Mouse (Mus musculus) heart, embryonic 12.5 days (tissue): ENCODE data around the gene Plekhf1. TPM values are rescaled to one million over a fixed set of nuclear protein-coding genes. Genes with fewer than 3 reads are reported as not detected.

ENCODE experiments used
- ATAC-seq: fragments of 200-750 bp; cut with Nextera tagmentation; 2 replicates; pipeline ENCODE4 v1.8.0; 2017; ENCODE audit warnings: moderate TSS enrichment, moderate library complexity; ENCODE audit not compliant: insufficient number of reproducible peaks, low FRiP score
- H3K27ac ChIP-seq: fragments of 300-500 bp; sonication (generic); 2 replicates; pipeline ENCODE4 v1.5.1; 2016; ENCODE audit warnings: mild to moderate bottlenecking, moderate library complexity; ENCODE audit not compliant: poor library complexity, severe bottlenecking
- H3K27me3 ChIP-seq: fragments of 300-500 bp; sonication (generic); replicated peaks from 2 replicates; pipeline ENCODE4 v1.6.1; 2016; ENCODE audit warnings: mild to moderate bottlenecking, moderate library complexity
- H3K36me3 ChIP-seq: fragments of 300-500 bp; sonication (generic); 2 replicates; pipeline ENCODE4 v1.6.1; 2016; ENCODE audit warnings: mild to moderate bottlenecking, moderate library complexity
- H3K4me1 ChIP-seq: fragments of 300-500 bp; sonication (generic); replicated peaks from 2 replicates; pipeline ENCODE4 v1.6.1; 2016; ENCODE audit warnings: mild to moderate bottlenecking
- H3K4me2 ChIP-seq: fragments of 300-500 bp; sonication (generic); 2 replicates; pipeline ENCODE4 v1.6.1; 2016; ENCODE audit warnings: mild to moderate bottlenecking, moderate library complexity
- H3K4me3 ChIP-seq: fragments of 300-500 bp; sonication (generic); 2 replicates; pipeline ENCODE4 v1.5.1; 2016; ENCODE audit warnings: mild to moderate bottlenecking
- H3K9ac ChIP-seq: fragments of 300-500 bp; sonication (generic); 2 replicates; pipeline ENCODE4 v1.6.1; 2016; ENCODE audit warnings: mild to moderate bottlenecking, moderate library complexity
- H3K9me3 ChIP-seq: fragments of 300-500 bp; sonication (generic); replicated peaks from 2 replicates; pipeline ENCODE4 v1.6.1; 2016; ENCODE audit warnings: mild to moderate bottlenecking, moderate library complexity
- WGBS: fragments of 180-500 bp; shearing (Covaris S2); methylation state at CpG from one replicate; pipeline ENCODE4 v1.1.7; 2016; 5-methylcytosine and 5-hydroxymethylcytosine counted together
- polyA plus RNA-seq: library from polyadenylated mRNA; unstranded; fragments of >200 nt; fragmentation: Nextera tagmentation; extraction: Ambion mirVana; gene quantifications from 2 replicates; pipeline ENCODE4 v1.2.1, GENCODE M21; 2016

Gene Plekhf1
- 1.7 TPM in 2 replicates for polyA plus RNA-seq

- 0 out of 2 replicates have a peak, but pooled peaks cover 4% of the 10 kb centered on the region for H3K27me3 ChIP-seq
- WGBS: 1% methylated on average over 36 of the region's 36 CpGs
- H3K4me1 ChIP-seq: peaks cover 14% of the 10 kb centered on the region
- ATAC-seq: peak; percentile 94
- H3K4me2 ChIP-seq: peak within 1 kb of the TSS; percentile 85
- H3K4me3 ChIP-seq: peak within 1 kb of the TSS; percentile 71
- no peaks in the 10 kb centered on the region for H3K36me3 ChIP-seq
- peak within 1 kb of the TSS; percentile 63 for H3K27ac ChIP-seq
- no peaks in the 10 kb centered on the region for H3K9me3 ChIP-seq
- peak within 1 kb of the TSS; percentile 75 for H3K9ac ChIP-seq
These were observed at the start of gene Plekhf1 for GRCm38 (mm10) chr7:38227900-38228298. TSS of gene Plekhf1 (minus strand) at chr7:38228016.

GRCm38 (mm10) chr7:38272551-38272950, 44.7 kb upstream of the Plekhf1 start:
- Histone ChIP-seq H3K36me3 (peaks cover 12% of the 10 kb centered on the region), H3K9ac (no peak overlapping the region), H3K27me3 (no peaks in the 10 kb centered on the region), H3K4me3 (no peak overlapping the region), H3K4me2 (no peak overlapping the region), H3K4me1 (peaks cover 12% of the 10 kb centered on the region), H3K27ac (no peak overlapping the region), H3K9me3 (no peaks in the 10 kb centered on the region)
- no peak for ATAC-seq

- no peak overlapping the region for H3K27ac ChIP-seq
- no peaks in the 10 kb centered on the region for H3K9me3 ChIP-seq
- peak overlapping the region; percentile 79 for H3K4me3 ChIP-seq
- H3K36me3 ChIP-seq: peaks cover 19% of the 10 kb centered on the region
- peaks cover 12% of the 10 kb centered on the region for H3K4me1 ChIP-seq
- 11% methylated on average over 4 of the region's 4 CpGs for WGBS
- no peak for ATAC-seq
- H3K4me2 ChIP-seq: peak overlapping the region; percentile 61
- H3K9ac ChIP-seq: no peak overlapping the region
- no peaks in the 10 kb centered on the region for H3K27me3 ChIP-seq
These were observed 44.0 kb upstream of the Plekhf1 start for GRCm38 (mm10) chr7:38271859-38272258.

- peaks cover 12% of the 10 kb centered on the region for H3K4me1 ChIP-seq
- peak; percentile 60; the same call in 1 of the 2 replicates for ATAC-seq
- peak overlapping the region; percentile 87 for H3K9ac ChIP-seq
- H3K9me3 ChIP-seq: no peaks in the 10 kb centered on the region
- peak overlapping the region; percentile 69 for H3K27ac ChIP-seq
- WGBS: under 1% methylated on average over 11 of the region's 11 CpGs
- H3K4me2 ChIP-seq: peak overlapping the region; percentile 61
- H3K36me3 ChIP-seq: peaks cover 23% of the 10 kb centered on the region
- H3K27me3 ChIP-seq: no peaks in the 10 kb centered on the region
- H3K4me3 ChIP-seq: peak overlapping the region; percentile 79
These were observed 43.6 kb upstream of the Plekhf1 start for GRCm38 (mm10) chr7:38271511-38271811.

GRCm38 (mm10) chr7:38270703-38271510, 43.1 kb upstream of the Plekhf1 start, which contains the start of gene Pop4:
TSS of gene Pop4 (minus strand) at chr7:38271423.
- 1% methylated on average over 38 of the region's 38 CpGs for WGBS
- Histone ChIP-seq H3K4me2 (peak within 1 kb of the TSS; percentile 96), H3K4me3 (peak within 1 kb of the TSS; percentile 79), H3K36me3 (peaks cover 29% of the 10 kb centered on the region), H3K27me3 (no peaks in the 10 kb centered on the region), H3K9me3 (no peaks in the 10 kb centered on the region), H3K9ac (peak within 1 kb of the TSS; percentile 87), H3K27ac (peak within 1 kb of the TSS; percentile 69), H3K4me1 (peaks cover 12% of the 10 kb centered on the region)
- peak; percentile 92 for ATAC-seq

GRCm38 (mm10) chr7:38267006-38267680, 39.3 kb upstream of the Plekhf1 start:
- 0 out of 2 replicates have a peak, but pooled peaks have one; percentile 43 for ATAC-seq

GRCm38 (mm10) chr7:38262406-38262805, 34.6 kb upstream of the Plekhf1 start:
- no peaks in the 10 kb centered on the region for H3K9me3 ChIP-seq
- no peak overlapping the region for H3K9ac ChIP-seq
- ATAC-seq: no peak
- no peaks in the 10 kb centered on the region for H3K27me3 ChIP-seq
- no peak overlapping the region for H3K4me2 ChIP-seq
- H3K36me3 ChIP-seq: peaks cover 64% of the 10 kb centered on the region
- H3K27ac ChIP-seq: no peak overlapping the region
- no peaks in the 10 kb centered on the region for H3K4me1 ChIP-seq
- H3K4me3 ChIP-seq: no peak overlapping the region
- WGBS: 75% methylated on average over 5 of the region's 5 CpGs

More at GRCm38 (mm10) chr7:38267006-38267680, 39.3 kb upstream of the Plekhf1 start:
- no peaks in the 10 kb centered on the region for H3K27me3 ChIP-seq
- WGBS: 83% methylated on average over 8 of the region's 8 CpGs
- H3K36me3 ChIP-seq: peaks cover 66% of the 10 kb centered on the region
- no peak overlapping the region for H3K4me3 ChIP-seq
- no peak overlapping the region for H3K27ac ChIP-seq
- H3K4me2 ChIP-seq: no peak overlapping the region
- no peak overlapping the region for H3K9ac ChIP-seq
- H3K4me1 ChIP-seq: peaks cover 12% of the 10 kb centered on the region
- H3K9me3 ChIP-seq: no peaks in the 10 kb centered on the region

GRCm38 (mm10) chr7:38259631-38260030, 31.8 kb upstream of the Plekhf1 start:
- Histone ChIP-seq H3K27ac (no peak overlapping the region), H3K9ac (no peak overlapping the region), H3K36me3 (peaks cover 36% of the 10 kb centered on the region), H3K4me3 (no peak overlapping the region), H3K9me3 (no peaks in the 10 kb centered on the region), H3K27me3 (no peaks in the 10 kb centered on the region), H3K4me2 (no peak overlapping the region), H3K4me1 (no peaks in the 10 kb centered on the region)
- 84% methylated on average over 2 of the region's 2 CpGs for WGBS
- ATAC-seq: no peak

- Histone ChIP-seq H3K9ac (no peak overlapping the region), H3K4me3 (no peak overlapping the region), H3K9me3 (no peaks in the 10 kb centered on the region), H3K36me3 (no peaks in the 10 kb centered on the region), H3K27me3 (no peaks in the 10 kb centered on the region), H3K4me2 (no peak overlapping the region), H3K27ac (no peak overlapping the region), H3K4me1 (0 out of 2 replicates have a peak, but pooled peaks cover 3% of the 10 kb centered on the region)
- no peak for ATAC-seq
These were observed 25.6 kb upstream of the Plekhf1 start for GRCm38 (mm10) chr7:38253441-38253840.

- H3K27ac ChIP-seq: no peak overlapping the region
- 42% methylated on average over 5 of the region's 5 CpGs for WGBS
- H3K4me1 ChIP-seq: 0 out of 2 replicates have a peak, but pooled peaks cover 3% of the 10 kb centered on the region
- H3K36me3 ChIP-seq: no peaks in the 10 kb centered on the region
- H3K4me3 ChIP-seq: no peak overlapping the region
- H3K9ac ChIP-seq: no peak overlapping the region
- H3K27me3 ChIP-seq: no peaks in the 10 kb centered on the region
- no peak overlapping the region for H3K4me2 ChIP-seq
- no peaks in the 10 kb centered on the region for H3K9me3 ChIP-seq
- ATAC-seq: no peak
These were observed 23.8 kb upstream of the Plekhf1 start for GRCm38 (mm10) chr7:38251494-38252216.

- Histone ChIP-seq H3K9ac (no peak overlapping the region), H3K4me3 (no peak overlapping the region), H3K27me3 (no peaks in the 10 kb centered on the region), H3K27ac (no peak overlapping the region), H3K4me1 (no peaks in the 10 kb centered on the region), H3K36me3 (no peaks in the 10 kb centered on the region), H3K4me2 (no peak overlapping the region), H3K9me3 (no peaks in the 10 kb centered on the region)
- no peak for ATAC-seq
- WGBS: 69% methylated on average over 4 of the region's 4 CpGs
These were observed 14.6 kb upstream of the Plekhf1 start for GRCm38 (mm10) chr7:38242417-38242816.
